Mouse (Mus musculus) embryonic fibroblast, embryonic 13.5 days (primary cell): ENCODE measurements at regions not wholly inside any gene's neighbourhood (a gene's known extent, or its start where the extent isn't known, plus 50 kb on each side); places are given as distances from the start of the nearest gene placed in this dataset.

Experiments used
- CTCF ChIP-seq: IDR thresholded peaks from 2 replicates; pipeline ENCODE4 v1.5.1; 2011; ENCODE audit warnings: mild to moderate bottlenecking, control low read depth, low read length, moderate library complexity, borderline replicate concordance; ENCODE audit not compliant: insufficient read depth
- POLR2A ChIP-seq: IDR thresholded peaks from 2 replicates; pipeline ENCODE4 v1.6.1; 2011; ENCODE audit warnings: low read depth, mild to moderate bottlenecking, control low read depth, low read length, moderate library complexity

- TF ChIP-seq POLR2A (no peak), CTCF (no peak)
These were observed 220.3 kb upstream of the Camk1g start for GRCm38 (mm10) chr1:193590301-193590829.
